Mouse (Mus musculus) liver, adult 2 months (tissue): ENCODE measurements around the gene Cfl2.

ENCODE experiments used
- CTCF ChIP-seq: fragments of 200-500 bp; IDR thresholded peaks from 2 replicates; pipeline ENCODE4 v1.5.1; 2011; ENCODE audit warnings: low read depth, low read length, control low read depth
- POLR2A ChIP-seq: fragments of 200-500 bp; IDR thresholded peaks from 2 replicates; pipeline ENCODE4 v1.6.1; 2011; ENCODE audit warnings: low read length, control low read depth; ENCODE audit not compliant: insufficient read depth; ENCODE audit errors: extremely low read depth

- TF ChIP-seq CTCF (no peak), POLR2A (no peak)
Measured at GRCm38 (mm10) chr12:54829876-54830275, 32.8 kb downstream of the Cfl2 start.
